Mouse (Mus musculus): ENCODE measurements around the gene 1700003E16Rik. TPM values are rescaled to one million over a fixed set of nuclear protein-coding genes. Genes with fewer than 3 reads are reported as not detected.

1700003E16Rik gene
- polyA plus RNA-seq, 1 experiment from 2014 or later = 0.96 TPM

GRCm38 (mm10) chr6:83124851-83125312, 31.3 kb upstream of the 1700003E16Rik start:
- under 1% methylated on average over 30 of the region's 30 CpGs for WGBS
- H3K4me2 ChIP-seq (replicated peaks; ENCODE audit: low read depth, low read length) = peak overlapping the region; percentile 78
- peak overlapping the region; percentile 43; the same call in 1 of the 2 replicates for H3K27ac ChIP-seq (ENCODE audit: low read depth, low read length)
- no peak; the same call in 1 of the 2 replicates for ATAC-seq (ENCODE audit: low FRiP score, low TSS enrichment)
- H3K27me3 ChIP-seq (ENCODE audit: control insufficient read depth, insufficient read depth, low read length) = no peaks in the 10 kb centered on the region
- H3K36me3 ChIP-seq (ENCODE audit: control insufficient read depth, insufficient read depth, low read length) = no peaks in the 10 kb centered on the region
- H3K9ac ChIP-seq (ENCODE audit: low read depth, low read length) = peak overlapping the region; percentile 59
- H3K4me3 ChIP-seq (ENCODE audit: low read length) = peak overlapping the region; percentile 59
- no peaks in the 10 kb centered on the region for H3K9me3 ChIP-seq (ENCODE audit: control insufficient read depth, low read length)
- peaks cover 25% of the 10 kb centered on the region for H3K4me1 ChIP-seq (ENCODE audit: control insufficient read depth, insufficient read depth, low read length)

- Histone ChIP-seq H3K4me1 (ENCODE audit: control insufficient read depth, insufficient read depth, low read length) (peaks cover 20% of the 10 kb centered on the region), H3K36me3 (ENCODE audit: control insufficient read depth, insufficient read depth, low read length) (no peaks in the 10 kb centered on the region), H3K27ac (ENCODE audit: low read depth, low read length) (peak within 1 kb of the TSS; percentile 43; the same call in 1 of the 2 replicates), H3K9ac (ENCODE audit: low read depth, low read length) (peak within 1 kb of the TSS; percentile 59), H3K9me3 (ENCODE audit: control insufficient read depth, low read length) (no peaks in the 10 kb centered on the region), H3K27me3 (ENCODE audit: control insufficient read depth, insufficient read depth, low read length) (no peaks in the 10 kb centered on the region), H3K4me2 (replicated peaks; ENCODE audit: low read depth, low read length) (peak within 1 kb of the TSS; percentile 78), H3K4me3 (ENCODE audit: low read length) (peak within 1 kb of the TSS; percentile 59)
- no peak for ATAC-seq (ENCODE audit: low FRiP score, low TSS enrichment)
- 27% methylated on average over 5 of the region's 5 CpGs for WGBS
Observed at GRCm38 (mm10) chr6:83125331-83125730, 30.9 kb upstream of the 1700003E16Rik start, which contains the start of gene Ino80b. TSS of gene Ino80b (minus strand) at chr6:83125431.

- Histone ChIP-seq H3K27ac (ENCODE audit: low read depth, low read length) (no peak overlapping the region), H3K4me2 (replicated peaks; ENCODE audit: low read depth, low read length) (no peak overlapping the region), H3K27me3 (ENCODE audit: control insufficient read depth, insufficient read depth, low read length) (no peaks in the 10 kb centered on the region), H3K4me1 (ENCODE audit: control insufficient read depth, insufficient read depth, low read length) (peaks cover 21% of the 10 kb centered on the region), H3K4me3 (ENCODE audit: low read length) (no peak overlapping the region), H3K36me3 (ENCODE audit: control insufficient read depth, insufficient read depth, low read length) (no peaks in the 10 kb centered on the region), H3K9me3 (ENCODE audit: control insufficient read depth, low read length) (no peaks in the 10 kb centered on the region), H3K9ac (ENCODE audit: low read depth, low read length) (no peak overlapping the region)
- no peak for ATAC-seq (ENCODE audit: low FRiP score, low TSS enrichment)
- 94% methylated on average over 5 of the region's 5 CpGs for WGBS
Observed at GRCm38 (mm10) chr6:83127419-83127818, 28.8 kb upstream of the 1700003E16Rik start.

DNA sequence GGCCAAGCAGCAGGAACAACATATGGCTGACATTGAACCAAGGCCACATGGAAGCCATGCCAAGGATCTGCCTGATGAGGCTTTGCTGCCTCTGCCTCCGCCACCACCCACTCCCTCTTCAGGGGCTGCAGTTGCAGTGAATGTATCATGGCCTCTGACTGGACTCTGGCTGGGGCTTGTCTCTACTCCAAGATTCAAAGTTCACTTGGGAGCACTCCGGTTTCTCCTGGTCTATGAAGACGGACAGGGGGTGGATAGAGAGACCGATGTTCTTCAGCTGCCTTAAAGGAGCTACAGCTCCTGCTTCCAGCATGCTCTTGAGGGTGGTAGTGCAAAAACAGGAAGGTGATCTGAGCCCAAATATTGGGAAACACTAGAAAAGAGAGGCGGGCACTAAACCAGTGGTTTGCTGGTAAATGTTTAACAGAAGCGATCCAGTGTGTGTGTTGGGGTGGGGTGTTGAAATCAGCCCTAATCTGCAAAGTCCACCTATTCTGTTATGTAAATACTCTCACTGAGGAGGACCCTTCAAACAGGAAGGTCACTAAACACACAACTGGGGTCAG, 24.7 kb upstream of the 1700003E16Rik start:
- no peaks in the 10 kb centered on the region for H3K9me3 ChIP-seq (ENCODE audit: control insufficient read depth, low read length)
- no peaks in the 10 kb centered on the region for H3K36me3 ChIP-seq (ENCODE audit: control insufficient read depth, insufficient read depth, low read length)
- no peak overlapping the region for H3K4me3 ChIP-seq (ENCODE audit: low read length)
- peaks cover 20% of the 10 kb centered on the region for H3K4me1 ChIP-seq (ENCODE audit: control insufficient read depth, insufficient read depth, low read length)
- 60% methylated on average over 6 of the region's 6 CpGs for WGBS
- ATAC-seq (ENCODE audit: low FRiP score, low TSS enrichment) = no peak
- no peaks in the 10 kb centered on the region for H3K27me3 ChIP-seq (ENCODE audit: control insufficient read depth, insufficient read depth, low read length)
- H3K27ac ChIP-seq (ENCODE audit: low read depth, low read length) = peak overlapping the region; percentile 69; the same call in 1 of the 2 replicates
- no peak overlapping the region for H3K9ac ChIP-seq (ENCODE audit: low read depth, low read length)
- H3K4me2 ChIP-seq (replicated peaks; ENCODE audit: low read depth, low read length) = no peak overlapping the region

GRCm38 (mm10) chr6:83132176-83132919, 23.9 kb upstream of the 1700003E16Rik start:
- Histone ChIP-seq H3K9ac (ENCODE audit: low read depth, low read length) (no peak overlapping the region), H3K36me3 (ENCODE audit: control insufficient read depth, insufficient read depth, low read length) (no peaks in the 10 kb centered on the region), H3K4me2 (replicated peaks; ENCODE audit: low read depth, low read length) (no peak overlapping the region), H3K4me1 (ENCODE audit: control insufficient read depth, insufficient read depth, low read length) (peaks cover 20% of the 10 kb centered on the region), H3K27ac (ENCODE audit: low read depth, low read length) (no peak overlapping the region), H3K4me3 (ENCODE audit: low read length) (no peak overlapping the region), H3K9me3 (ENCODE audit: control insufficient read depth, low read length) (no peaks in the 10 kb centered on the region), H3K27me3 (ENCODE audit: control insufficient read depth, insufficient read depth, low read length) (no peaks in the 10 kb centered on the region)
- 88% methylated on average over 9 of the region's 9 CpGs for whole genome bisulfite sequencing
- no peak for ATAC-seq (ENCODE audit: low FRiP score, low TSS enrichment)

DNA sequence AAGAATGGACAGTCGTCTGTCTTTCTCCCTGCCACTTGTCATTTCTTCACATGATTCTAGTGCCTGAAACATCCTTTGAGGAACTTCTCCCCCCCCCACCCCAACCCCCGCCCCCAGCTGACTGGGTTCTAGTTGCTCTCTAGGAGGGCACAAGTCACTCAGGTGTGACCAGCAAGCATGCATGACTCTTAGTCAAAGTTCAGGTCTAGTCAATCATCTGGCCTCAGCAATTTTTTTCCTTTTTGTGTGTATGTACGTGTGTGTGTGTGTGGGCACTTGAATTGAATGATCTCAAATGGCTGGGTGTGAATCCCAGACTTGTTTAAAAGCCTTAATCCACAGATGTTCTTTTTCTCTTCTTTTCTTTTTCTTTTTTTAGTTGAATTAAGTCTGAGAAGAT, 22.0 kb upstream of the 1700003E16Rik start:
- Histone ChIP-seq H3K36me3 (ENCODE audit: control insufficient read depth, insufficient read depth, low read length) (no peaks in the 10 kb centered on the region; the same call in 1 of the 2 replicates), H3K4me3 (ENCODE audit: low read length) (no peak overlapping the region), H3K9ac (ENCODE audit: low read depth, low read length) (no peak overlapping the region), H3K4me1 (ENCODE audit: control insufficient read depth, insufficient read depth, low read length) (peaks cover 34% of the 10 kb centered on the region), H3K27me3 (ENCODE audit: control insufficient read depth, insufficient read depth, low read length) (no peaks in the 10 kb centered on the region), H3K27ac (ENCODE audit: low read depth, low read length) (no peak overlapping the region), H3K4me2 (replicated peaks; ENCODE audit: low read depth, low read length) (no peak overlapping the region), H3K9me3 (ENCODE audit: control insufficient read depth, low read length) (no peaks in the 10 kb centered on the region)
- 68% methylated on average over 3 of the region's 3 CpGs for WGBS
- no peak for ATAC-seq (ENCODE audit: low FRiP score, low TSS enrichment)

DNA sequence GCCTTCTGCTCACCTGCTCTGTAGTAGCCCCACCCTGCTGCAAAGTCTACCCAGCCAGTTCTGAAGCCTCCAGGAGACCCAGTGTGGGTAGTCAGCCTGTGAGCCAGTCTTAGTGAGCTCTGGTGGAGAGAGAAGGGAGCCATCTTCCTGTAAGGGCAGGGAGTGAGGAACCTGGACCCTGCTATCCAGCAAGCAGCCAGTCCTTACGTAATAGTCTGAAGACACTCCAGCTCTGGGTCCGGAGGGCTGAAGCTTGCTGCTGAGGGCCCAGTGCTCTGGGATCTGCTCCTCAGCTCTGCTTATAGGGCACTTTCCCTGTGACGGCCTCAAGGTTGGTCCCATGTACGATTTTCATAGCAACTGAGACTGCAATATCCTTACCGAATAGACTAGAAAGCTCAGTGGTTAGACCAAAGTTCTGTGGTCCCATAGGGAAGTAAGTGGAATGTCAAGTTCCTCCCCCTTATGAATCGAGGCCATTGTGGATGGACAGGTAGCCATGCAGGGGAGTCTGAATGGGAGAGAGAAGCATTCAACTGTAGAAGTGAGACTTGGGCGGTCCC, 21.2 kb upstream of the 1700003E16Rik start, which contains the start of gene Rtkn:
Gene Rtkn, plus strand, starts transcription at position 513 of the 563 bp plus-strand sequence.
- peaks cover 34% of the 10 kb centered on the region for H3K4me1 ChIP-seq (ENCODE audit: control insufficient read depth, insufficient read depth, low read length)
- H3K27ac ChIP-seq (ENCODE audit: low read depth, low read length) = peak within 1 kb of the TSS; percentile 99
- 62% methylated on average over 7 of the region's 7 CpGs for WGBS
- H3K9ac ChIP-seq (ENCODE audit: low read depth, low read length) = peak within 1 kb of the TSS; percentile 89
- no peaks in the 10 kb centered on the region for H3K27me3 ChIP-seq (ENCODE audit: control insufficient read depth, insufficient read depth, low read length)
- peak within 1 kb of the TSS; percentile 74 for H3K4me2 ChIP-seq (replicated peaks; ENCODE audit: low read depth, low read length)
- H3K4me3 ChIP-seq (ENCODE audit: low read length) = peak within 1 kb of the TSS; percentile 66
- no peaks in the 10 kb centered on the region for H3K9me3 ChIP-seq (ENCODE audit: control insufficient read depth, low read length)
- H3K36me3 ChIP-seq (ENCODE audit: control insufficient read depth, insufficient read depth, low read length) = no peaks in the 10 kb centered on the region; the same call in 1 of the 2 replicates
- ATAC-seq (ENCODE audit: low FRiP score, low TSS enrichment) = no peak

- peak overlapping the region; percentile 89 for H3K9ac ChIP-seq (ENCODE audit: low read depth, low read length)
- ATAC-seq (ENCODE audit: low FRiP score, low TSS enrichment) = no peak
- no peaks in the 10 kb centered on the region for H3K27me3 ChIP-seq (ENCODE audit: control insufficient read depth, insufficient read depth, low read length)
- H3K36me3 ChIP-seq (ENCODE audit: control insufficient read depth, insufficient read depth, low read length) = no peaks in the 10 kb centered on the region; the same call in 1 of the 2 replicates
- peak overlapping the region; percentile 99 for H3K27ac ChIP-seq (ENCODE audit: low read depth, low read length)
- H3K4me1 ChIP-seq (ENCODE audit: control insufficient read depth, insufficient read depth, low read length) = peaks cover 34% of the 10 kb centered on the region
- peak overlapping the region; percentile 74 for H3K4me2 ChIP-seq (replicated peaks; ENCODE audit: low read depth, low read length)
- H3K9me3 ChIP-seq (ENCODE audit: control insufficient read depth, low read length) = no peaks in the 10 kb centered on the region
- H3K4me3 ChIP-seq (ENCODE audit: low read length) = peak overlapping the region; percentile 66
- 2% methylated on average over 37 of the region's 37 CpGs for WGBS
Observed at GRCm38 (mm10) chr6:83135571-83136161, 20.5 kb upstream of the 1700003E16Rik start.
